Mouse (Mus musculus) heart, adult 2 months (tissue): ENCODE data around the gene Il15. TPM values are rescaled to one million over a fixed set of nuclear protein-coding genes. Genes with fewer than 3 reads are reported as not detected.
A peak's percentile ranks its signal among the peaks of the same experiment; 100 is the strongest.

ENCODE experiments used
- DNase-seq, 2 experiments: peaks; one replicate each; pipeline ENCODE4 v3.0.0; 2021
- H3K27ac ChIP-seq: fragments of 200-600 bp; 2 replicates; pipeline ENCODE4 v1.8.1; 2022
- H3K27me3 ChIP-seq: fragments of 200-500 bp; 2 replicates; pipeline ENCODE4 v1.6.1; 2012; ENCODE audit warnings: mild to moderate bottlenecking, low read length, inconsistent platforms, mixed read lengths; ENCODE audit not compliant: control insufficient read depth, insufficient read depth
- H3K36me3 ChIP-seq: fragments of 200-500 bp; 2 replicates; pipeline ENCODE4 v1.6.1; 2012; ENCODE audit warnings: low read length, inconsistent platforms; ENCODE audit not compliant: control insufficient read depth, insufficient read depth
- H3K4me1 ChIP-seq: fragments of 200-500 bp; 2 replicates; pipeline ENCODE4 v1.6.1; 2011; ENCODE audit warnings: low read length; ENCODE audit not compliant: control insufficient read depth, insufficient read depth
- H3K4me3 ChIP-seq: fragments of 200-600 bp; 2 replicates; pipeline ENCODE4 v1.8.1; 2022
- H3K79me2 ChIP-seq: fragments of 200-500 bp; replicated peaks from 2 replicates; pipeline ENCODE4 v1.6.1; 2012; ENCODE audit warnings: mild to moderate bottlenecking, inconsistent platforms, low read length, moderate library complexity, mixed read lengths; ENCODE audit not compliant: control insufficient read depth, insufficient read depth
- H3K9ac ChIP-seq: fragments of 200-500 bp; 2 replicates; pipeline ENCODE4 v1.6.1; 2012; ENCODE audit warnings: low read depth, mild to moderate bottlenecking, control low read depth, inconsistent platforms, low read length, mixed read lengths
- CTCF ChIP-seq: fragments of 200-600 bp; IDR thresholded peaks from 2 replicates; pipeline ENCODE4 v1.8.1; 2022; ENCODE audit warnings: antibody characterized with exemption, mild to moderate bottlenecking, moderate library complexity
- EP300 ChIP-seq: fragments of 200-500 bp; IDR thresholded peaks from 2 replicates; pipeline ENCODE4 v1.6.1; 2011; ENCODE audit warnings: low read depth, low read length, control low read depth; ENCODE audit not compliant: insufficient read depth
- POLR2A ChIP-seq: fragments of 200-500 bp; IDR thresholded peaks from 2 replicates; pipeline ENCODE4 v1.6.1; 2011; ENCODE audit warnings: mild to moderate bottlenecking, low read depth, low read length, control low read depth; ENCODE audit not compliant: insufficient read depth
- WGBS: fragments of 180-500 bp; shearing (Covaris S2); methylation state at CpG from one replicate; pipeline ENCODE4 v1.1.7; 2018; 5-methylcytosine and 5-hydroxymethylcytosine counted together
- intact Hi-C: fragments of 180-260 bp; cut with DNase I; formaldehyde crosslinking; loops from one replicate; pipeline ENCODE4 v1.15.1; 2025
- polyA plus RNA-seq: library from polyadenylated mRNA; depleted of rRNA; stranded (reverse); fragments of >200 nt; gene quantifications from 2 replicates; pipeline ENCODE4 v1.2.3, GENCODE M21; 2012
- total RNA-seq, 2 experiments: library from RNA; stranded (reverse); gene quantifications; 2 replicates each; pipeline ENCODE4 v1.2.3; 2021

Il15 gene
- total and polyA plus RNA-seq, 3 experiments, result 28.2 to 43.6 (median 34.3) TPM

- Histone ChIP-seq H3K27ac (no peak overlapping the region), H3K4me1 (peaks cover 10% of the 10 kb centered on the region), H3K36me3 (peaks cover 13% of the 10 kb centered on the region), H3K9ac (no peak overlapping the region), H3K4me3 (no peak overlapping the region), H3K79me2 (peaks cover 5% of the 10 kb centered on the region), H3K27me3 (no peaks in the 10 kb centered on the region)
- TF ChIP-seq POLR2A, result no peak
- no peak for TF ChIP-seq CTCF
- no peak for TF ChIP-seq EP300
- DNase-seq, result no peak
- intact Hi-C loops, result loop anchor here (5.0 kb wide), 1 partner anchor 293 kb away; no protein-coding TSS in a partner anchor
- 91% methylated on average over 3 of the region's 3 CpGs for WGBS
Measured at GRCm38 (mm10) chr8:82404068-82404467, 1.0 kb upstream of the Il15 start.

- peak in 1 of 2 experiments; percentile 87 for DNase-seq
- Histone ChIP-seq H3K4me1 (peaks cover 16% of the 10 kb centered on the region), H3K9ac (peak overlapping the region; percentile 63), H3K79me2 (peaks cover 8% of the 10 kb centered on the region), H3K27ac (peak overlapping the region; percentile 90), H3K36me3 (peaks cover 18% of the 10 kb centered on the region), H3K27me3 (no peaks in the 10 kb centered on the region), H3K4me3 (peak overlapping the region; percentile 89)
- intact Hi-C loops, result loop anchor here (2.0 to 5.0 kb wide), 3 partner anchors 13 to 295 kb away; no protein-coding TSS in a partner anchor
- TF ChIP-seq EP300 (peak; percentile 51; the same call in 1 of the 2 replicates), CTCF (no peak), POLR2A (no peak)
- 1% methylated on average over 13 of the region's 13 CpGs for WGBS
Measured at GRCm38 (mm10) chr8:82402261-82402685, 749 bp downstream of the Il15 start.

- WGBS, result 6% methylated on average over 6 of the region's 6 CpGs
- peaks cover 18% of the 10 kb centered on the region for H3K36me3 ChIP-seq
- TF ChIP-seq CTCF (no peak), EP300 (no peak)
- H3K4me3 ChIP-seq, result peak overlapping the region; percentile 89
- DNase-seq, result peak in 1 of 2 experiments; percentile 12
- peak overlapping the region; percentile 90 for H3K27ac ChIP-seq
- H3K79me2 ChIP-seq, result peaks cover 8% of the 10 kb centered on the region
- no peaks in the 10 kb centered on the region for H3K27me3 ChIP-seq
- intact Hi-C loops, result loop anchor here (5.0 kb wide), 1 partner anchor 296 kb away; no protein-coding TSS in a partner anchor
- peaks cover 16% of the 10 kb centered on the region for H3K4me1 ChIP-seq
- peak overlapping the region; percentile 63 for H3K9ac ChIP-seq
Measured at GRCm38 (mm10) chr8:82401490-82401889, 1.5 kb downstream of the Il15 start.

DNA sequence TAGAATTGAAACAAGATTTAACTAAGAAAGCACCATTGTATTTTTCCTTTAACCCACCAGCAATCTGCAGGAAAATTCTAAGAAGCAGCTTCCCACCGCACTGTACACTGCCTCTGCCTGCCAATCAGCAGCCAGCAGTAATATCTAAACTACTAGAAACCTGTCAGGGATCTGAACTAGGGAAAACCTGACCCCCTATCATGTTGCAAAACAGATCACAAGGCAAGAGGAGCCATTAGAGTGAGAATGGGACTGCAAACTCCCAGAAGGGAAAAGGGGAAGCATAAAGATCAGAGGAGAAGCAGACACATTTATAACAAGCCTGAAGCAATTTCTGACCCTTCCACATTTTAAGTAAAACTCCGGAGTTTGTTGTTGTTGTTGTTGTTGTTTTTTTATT is 2.0 kb downstream of the Il15 start:
- H3K27me3 ChIP-seq, result no peaks in the 10 kb centered on the region
- DNase-seq, result peak in 1 of 2 experiments; percentile 13
- peaks cover 8% of the 10 kb centered on the region for H3K79me2 ChIP-seq
- peak overlapping the region; percentile 89 for H3K4me3 ChIP-seq
- H3K4me1 ChIP-seq, result peaks cover 16% of the 10 kb centered on the region
- peak overlapping the region; percentile 78 for H3K9ac ChIP-seq
- 21% methylated on average over 2 of the region's 2 CpGs for WGBS
- H3K27ac ChIP-seq, result peak overlapping the region; percentile 90
- no peak for TF ChIP-seq EP300
- no peak for TF ChIP-seq POLR2A
- TF ChIP-seq CTCF, result no peak
- intact Hi-C loops, result loop anchor here (5.0 kb wide), 1 partner anchor 296 kb away; no protein-coding TSS in a partner anchor
- H3K36me3 ChIP-seq, result peaks cover 18% of the 10 kb centered on the region

GRCm38 (mm10) chr8:82400376-82400775 is 2.6 kb downstream of the Il15 start:
- WGBS, result 6% methylated on average over 2 of the region's 2 CpGs
- Histone ChIP-seq H3K27me3 (no peaks in the 10 kb centered on the region), H3K9ac (no peak overlapping the region)

DNA sequence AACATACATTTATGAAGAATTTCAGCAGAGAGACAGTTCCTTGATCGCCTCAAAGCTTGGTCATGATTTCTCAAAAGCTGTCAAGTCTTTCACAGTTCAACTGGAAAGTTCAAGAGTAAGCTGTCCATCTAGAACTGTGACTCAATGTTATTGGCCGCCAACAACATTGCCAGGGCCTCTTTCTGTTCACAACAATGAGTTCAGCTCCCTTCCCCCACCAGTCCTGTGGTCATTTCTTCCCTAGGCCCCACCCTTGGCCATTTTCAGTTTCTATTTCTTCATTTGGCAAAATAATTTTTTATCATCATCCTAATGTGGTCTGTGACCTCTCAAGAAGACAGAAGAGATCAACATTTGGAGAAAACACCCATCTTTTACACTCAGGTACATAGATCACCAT is 4.5 kb downstream of the Il15 start:
- peak in 1 of 2 experiments; percentile 32 for DNase-seq
- 80% methylated on average over 2 of the region's 2 CpGs for WGBS
- peaks cover 24% of the 10 kb centered on the region for H3K36me3 ChIP-seq

More at GRCm38 (mm10) chr8:82400376-82400775, 2.6 kb downstream of the Il15 start:
- TF ChIP-seq EP300 (no peak), POLR2A (no peak), CTCF (no peak)
- intact Hi-C loops, result loop anchor here (5.0 kb wide), 1 partner anchor 297 kb away; no protein-coding TSS in a partner anchor
- Histone ChIP-seq H3K4me3 (peak overlapping the region; percentile 89), H3K36me3 (peaks cover 18% of the 10 kb centered on the region), H3K4me1 (peaks cover 16% of the 10 kb centered on the region), H3K27ac (peak overlapping the region; percentile 90), H3K79me2 (peaks cover 8% of the 10 kb centered on the region)
- DNase-seq, result no peak

More for the DNA sequence above, 4.5 kb downstream of the Il15 start:
- peak overlapping the region; percentile 13 for H3K27ac ChIP-seq
- no peak overlapping the region for H3K4me3 ChIP-seq
- H3K9ac ChIP-seq, result no peak overlapping the region
- H3K27me3 ChIP-seq, result no peaks in the 10 kb centered on the region
- TF ChIP-seq CTCF (no peak), EP300 (no peak), POLR2A (no peak)
- intact Hi-C loops, result no loop called here
- H3K79me2 ChIP-seq, result peaks cover 10% of the 10 kb centered on the region
- H3K4me1 ChIP-seq, result peaks cover 16% of the 10 kb centered on the region
